ENCODE assay signal across 15 mouse cellular contexts in genomic region chr11:94139232-94139620, GRCm38 (mm10).
DNase-seq lines count a peak whose midpoint lies in the region; ATAC-seq and TF ChIP-seq lines count a peak whose summit lies in the region.
"Had no signal": no experiment of that assay in that cellular context is flagged by ENCODE, and none has a peak within 500 bp of the region (broad histone marks: within the 10 kb centered on the region; RNA-seq: fewer than 3 reads in every experiment).

No protein-coding gene starts in this region.

- 89% methylated on average over 5 of the region's 5 CpGs for WGBS in heart, postnatal 0 days
- 56% methylated on average over 5 of the region's 5 CpGs for WGBS in liver, adult 2 months

- DNase-seq in cerebellum, adult 11-12 months, result peak; percentile 16
- no peak for DNase-seq in cerebellum, adult 11 months
- DNase-seq in heart, postnatal 0 days (ENCODE audit: low spot score), result no peak
- DNase-seq in heart, postnatal 25 days (ENCODE audit: low spot score), result no peak
- DNase-seq in liver, adult 2 months (ENCODE audit: extremely low read depth, low read depth, low spot score), result no peak
- DNase-seq in liver, result no peak
- no peak for DNase-seq in spleen, postnatal 36 days (ENCODE audit: low spot score in 2 of 2)
- DNase-seq: layer of hippocampus, adult 9-11 months; lung, adult 18-20 months; right cerebral cortex, adult 18-20 months; thymus, postnatal 4 days had no signal

- no peaks in the 10 kb centered on the region for H3K79me2 ChIP-seq in liver, adult 2 months (ENCODE audit: control insufficient read depth, insufficient read depth, low read length)

- no peak overlapping the region for H3K9ac ChIP-seq in heart, postnatal 0 days (replicated peaks; ENCODE audit: low read depth, low read length)
- no peak overlapping the region for H3K9ac ChIP-seq in liver, adult 2 months (ENCODE audit: low read depth, low read length)
- H3K9ac ChIP-seq: forebrain, embryonic 13.5 days; hindbrain, embryonic 14.5 days had no signal

- no peaks in the 10 kb centered on the region for H3K27me3 ChIP-seq in heart, postnatal 0 days (ENCODE audit: control insufficient read depth, insufficient read depth, low read length)
- H3K27me3 ChIP-seq in liver, adult 2 months (ENCODE audit: control insufficient read depth, insufficient read depth, low read length), result no peaks in the 10 kb centered on the region
- H3K27me3 ChIP-seq: forebrain, embryonic 13.5 days; limb, embryonic 13.5 days had no signal

- intact Hi-C loops in heart, postnatal 25 days (cut with DNase I), result no loop called here

- ATAC-seq in heart, postnatal 0 days (ENCODE audit: insufficient read depth, low read depth), result no peak
- ATAC-seq: forebrain, embryonic 13.5 days; intestine, embryonic 16.5 days had no signal

- TF ChIP-seq CTCF in heart, postnatal 0 days (IDR thresholded peaks at IDR 0.05; ENCODE audit: low read depth), result no peak
- no peak for TF ChIP-seq CTCF in liver, adult 2 months (IDR thresholded peaks at IDR 0.05; ENCODE audit: low read depth, low read length)

- TF ChIP-seq EP300 in heart, postnatal 0 days (IDR thresholded peaks at IDR 0.05; ENCODE audit: low read depth), result no peak

- peaks cover 39% of the 10 kb centered on the region for H3K4me1 ChIP-seq in heart, postnatal 0 days (ENCODE audit: control insufficient read depth, insufficient read depth)
- peaks cover 17% of the 10 kb centered on the region for H3K4me1 ChIP-seq in liver, adult 2 months (ENCODE audit: control insufficient read depth, insufficient read depth, low read length)

- no peak overlapping the region for H3K4me2 ChIP-seq in heart, postnatal 0 days (ENCODE audit: low read depth, low read length)
- H3K4me2 ChIP-seq: forebrain, embryonic 13.5 days; hindbrain, embryonic 14.5 days; limb, embryonic 13.5 days had no signal

- peak overlapping the region; percentile 96 for H3K27ac ChIP-seq in heart, postnatal 0 days (ENCODE audit: low read depth)
- peak overlapping the region; percentile 81 for H3K27ac ChIP-seq in liver, adult 2 months (replicated peaks; ENCODE audit: insufficient read depth, low read depth, low read length)
- H3K27ac ChIP-seq: forebrain, embryonic 13.5 days; hindbrain, embryonic 14.5 days; limb, embryonic 13.5 days had no signal

- H3K36me3 ChIP-seq in heart, postnatal 0 days (replicated peaks; ENCODE audit: control insufficient read depth, insufficient read depth, low read length), result no peaks in the 10 kb centered on the region
- H3K36me3 ChIP-seq in liver, adult 2 months (ENCODE audit: control insufficient read depth, insufficient read depth, low read length), result no peaks in the 10 kb centered on the region
- H3K36me3 ChIP-seq: limb, embryonic 13.5 days had no signal

- TF ChIP-seq POLR2A in liver, adult 2 months (IDR thresholded peaks at IDR 0.05; ENCODE audit: extremely low read depth, insufficient read depth, low read length), result no peak

- no peak overlapping the region for H3K4me3 ChIP-seq in heart, postnatal 0 days (ENCODE audit: low read depth, low read length)
- no peak overlapping the region for H3K4me3 ChIP-seq in liver, adult 2 months (ENCODE audit: insufficient read depth, low read depth, low read length)
- H3K4me3 ChIP-seq: forebrain, embryonic 13.5 days; limb, embryonic 13.5 days had no signal

- no peaks in the 10 kb centered on the region for H3K9me3 ChIP-seq in heart, postnatal 0 days (replicated peaks; ENCODE audit: control insufficient read depth, low read length)
- H3K9me3 ChIP-seq: forebrain, embryonic 13.5 days; limb, embryonic 13.5 days had no signal
